Mouse (Mus musculus): ENCODE data around the gene Nanos3.

Nanos3 gene

DNA sequence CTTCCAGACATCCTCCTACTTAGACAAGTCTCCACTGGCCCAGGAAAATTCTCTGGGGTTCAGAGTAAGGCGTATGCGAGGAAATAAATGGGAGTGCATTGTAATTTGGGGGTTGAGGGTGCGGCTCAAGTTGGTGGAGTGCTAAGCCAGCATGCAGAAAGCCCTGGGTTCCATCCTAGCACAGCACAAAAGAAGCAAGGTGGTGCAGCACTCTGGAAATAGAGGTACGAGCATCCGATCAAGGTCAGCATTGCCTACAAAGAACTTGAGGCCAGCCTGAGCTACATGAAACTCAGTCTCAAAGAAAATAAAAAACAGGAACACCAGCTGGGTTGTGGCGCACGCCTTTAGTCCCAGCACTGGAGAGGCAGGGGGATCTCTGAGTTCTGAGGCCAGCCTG, at the start of gene Nanos3:
TSS of gene Nanos3 (minus strand) at position 101 of the 400 bp plus-strand sequence.
- DNase-seq (ENCODE audit: low read depth) = no peak

DNA sequence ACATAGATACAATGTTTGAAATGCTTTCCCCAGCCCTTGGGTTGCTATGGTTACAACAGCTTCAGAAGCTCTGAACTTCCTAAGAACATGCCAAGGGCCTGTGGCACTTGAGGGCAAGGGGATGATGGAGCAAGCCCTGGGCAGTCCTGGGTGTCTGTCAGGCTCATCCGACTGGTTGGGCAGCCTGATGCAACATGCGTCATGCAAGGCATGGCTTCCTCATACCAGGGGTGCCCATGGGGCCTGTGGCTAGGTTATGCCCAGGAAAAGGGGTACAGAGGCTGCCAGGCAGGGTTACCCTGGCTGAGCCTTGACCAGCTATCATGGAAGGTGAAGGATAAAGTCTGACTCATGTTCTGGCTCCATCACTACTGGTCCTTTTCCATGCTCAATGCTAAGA, 48.0 kb upstream of the Nanos3 start:
- no peak for DNase-seq (ENCODE audit: low read depth)

DNA sequence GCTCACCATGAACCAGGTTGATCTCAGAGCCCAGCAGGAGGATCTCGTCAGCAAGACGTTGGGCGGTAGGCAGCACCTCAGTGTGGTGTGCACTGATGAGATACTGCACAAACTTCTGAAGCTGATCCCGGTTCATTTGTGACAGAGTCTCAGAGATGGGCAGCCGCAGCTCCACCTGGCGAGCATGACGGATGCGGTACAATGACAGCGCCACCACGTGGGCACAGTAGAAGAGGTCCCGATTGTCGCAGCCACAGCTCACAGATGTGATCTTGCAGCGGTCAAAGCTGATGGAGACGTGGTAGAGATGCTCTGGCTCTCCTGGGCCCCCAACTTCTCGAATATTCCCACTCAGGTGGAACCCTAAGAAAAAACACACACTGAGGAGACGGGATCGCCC, 45.7 kb upstream of the Nanos3 start:
- DNase-seq (ENCODE audit: low read depth) = no peak

DNA sequence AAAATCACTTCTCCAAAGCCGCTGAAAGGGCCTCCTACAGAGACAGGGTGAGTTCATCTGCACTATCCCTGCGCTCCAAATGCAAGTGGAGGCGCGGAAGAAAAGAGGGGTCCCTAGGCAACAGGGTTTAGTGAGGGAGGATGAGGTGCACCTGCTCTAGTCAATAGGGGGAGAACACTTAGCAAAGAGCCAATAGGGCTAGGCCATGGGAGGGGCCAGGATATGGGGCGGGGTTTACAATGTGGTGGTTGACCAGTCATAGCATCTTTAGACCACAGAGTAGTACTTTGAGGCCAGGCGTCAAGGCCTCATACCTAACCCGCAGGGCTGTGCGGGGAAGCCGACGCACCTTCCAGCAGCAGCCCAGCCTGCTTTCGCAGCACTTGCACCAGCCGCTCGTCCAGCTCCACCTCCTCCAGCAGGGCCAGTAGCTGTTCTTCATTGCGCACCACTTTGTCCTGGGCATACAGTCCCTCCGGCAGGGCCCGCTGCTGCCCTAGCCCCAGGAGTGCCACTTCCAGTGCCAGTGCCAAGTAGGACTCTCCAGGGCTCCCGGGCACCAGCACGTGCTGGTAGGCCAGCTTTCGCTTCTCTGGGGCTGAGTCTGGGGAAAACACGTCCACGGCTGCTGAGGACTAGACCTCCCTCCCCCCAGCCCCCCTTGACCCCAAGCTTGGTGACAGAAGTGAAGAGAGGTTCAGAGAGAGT, 38.5 kb upstream of the Nanos3 start:
- no peak for DNase-seq (ENCODE audit: low read depth)

DNA sequence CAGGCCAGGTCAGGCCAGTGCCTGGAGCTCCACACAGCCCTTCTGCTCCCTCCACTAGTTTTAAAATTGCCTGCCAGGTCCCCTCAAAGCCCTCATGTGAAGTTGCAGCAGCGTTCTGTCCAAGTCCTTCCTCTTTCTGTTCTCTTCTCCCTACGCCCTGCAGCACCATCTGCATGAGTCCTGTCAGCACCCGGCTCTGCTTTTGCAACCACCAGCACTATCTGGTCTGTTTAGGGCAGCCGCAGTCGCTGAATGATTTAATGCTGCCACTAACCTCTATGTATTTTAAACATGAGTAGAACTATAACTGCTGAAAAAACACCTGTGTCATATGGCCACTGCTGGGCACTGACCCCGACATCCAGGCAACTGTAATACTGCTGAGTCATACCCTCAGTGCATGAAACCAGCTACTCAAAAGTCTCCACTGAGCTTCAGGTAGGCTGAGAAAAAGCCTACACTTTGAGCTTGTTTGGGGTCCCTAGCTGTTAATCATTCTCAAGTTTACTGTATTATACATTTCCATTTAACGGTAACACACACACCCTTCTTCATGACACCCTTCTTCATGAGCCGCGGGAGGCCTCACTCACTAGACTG, 37.6 kb upstream of the Nanos3 start:
- no peak for DNase-seq (ENCODE audit: low read depth)

DNA sequence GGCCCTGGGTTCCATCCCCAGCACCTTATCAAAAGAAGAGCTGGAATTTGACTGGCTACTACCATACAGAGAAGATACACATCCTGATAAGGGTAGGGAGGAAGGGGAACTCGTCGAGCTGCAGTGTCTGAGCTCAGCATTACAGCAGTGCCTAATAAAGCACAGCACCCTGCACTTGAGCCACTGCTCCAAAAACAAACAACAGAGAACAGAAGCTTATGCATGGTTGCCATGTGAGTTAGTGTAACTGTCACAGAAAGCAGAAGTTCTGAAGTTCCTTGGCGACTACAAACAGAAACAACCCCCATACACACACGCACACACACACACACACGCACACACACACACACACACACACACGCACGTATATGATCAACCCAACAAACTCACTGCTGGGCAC, 35.1 kb upstream of the Nanos3 start:
- DNase-seq (ENCODE audit: low read depth) = no peak

DNA sequence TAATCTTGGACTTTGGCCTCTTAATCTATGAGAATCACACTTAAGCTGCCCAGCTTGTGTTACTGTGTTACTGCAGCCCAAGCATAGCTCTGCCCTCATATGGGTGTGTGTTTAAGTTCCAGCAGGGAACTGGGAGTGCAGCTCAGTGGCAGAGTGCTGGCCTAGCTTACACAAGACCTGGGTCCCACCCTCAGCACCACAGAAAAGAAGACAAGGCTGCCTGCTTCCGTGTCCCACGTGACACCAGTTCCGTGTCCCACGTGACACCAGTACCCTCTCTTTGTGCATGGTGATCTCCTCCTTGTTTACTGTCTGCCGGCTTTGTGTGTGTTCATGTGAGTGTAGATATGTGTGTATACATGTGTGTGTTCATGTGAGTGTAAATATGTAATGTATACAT, 33.1 kb upstream of the Nanos3 start:
- DNase-seq (ENCODE audit: low read depth) = no peak

DNA sequence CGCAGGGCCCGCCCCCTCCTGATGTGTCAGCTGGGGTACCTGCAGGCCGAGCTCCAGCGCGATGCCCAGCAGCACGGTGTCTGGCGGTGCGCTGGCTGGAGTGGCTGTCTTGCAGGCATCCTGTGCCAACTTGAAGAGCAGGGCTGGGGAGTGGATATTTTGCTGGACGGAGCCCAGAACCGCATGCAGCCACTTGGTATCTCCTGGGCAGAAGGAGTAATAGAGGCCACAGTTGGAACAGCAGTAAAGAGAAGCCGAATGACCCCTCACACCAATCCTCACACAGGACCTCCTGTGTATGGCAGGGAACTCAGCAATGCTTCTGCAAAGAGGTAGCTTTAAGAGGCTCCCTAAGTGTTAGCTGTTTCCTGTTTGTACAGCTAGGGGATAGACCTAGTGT, 32.2 kb upstream of the Nanos3 start:
- no peak for DNase-seq (ENCODE audit: low read depth)

DNA sequence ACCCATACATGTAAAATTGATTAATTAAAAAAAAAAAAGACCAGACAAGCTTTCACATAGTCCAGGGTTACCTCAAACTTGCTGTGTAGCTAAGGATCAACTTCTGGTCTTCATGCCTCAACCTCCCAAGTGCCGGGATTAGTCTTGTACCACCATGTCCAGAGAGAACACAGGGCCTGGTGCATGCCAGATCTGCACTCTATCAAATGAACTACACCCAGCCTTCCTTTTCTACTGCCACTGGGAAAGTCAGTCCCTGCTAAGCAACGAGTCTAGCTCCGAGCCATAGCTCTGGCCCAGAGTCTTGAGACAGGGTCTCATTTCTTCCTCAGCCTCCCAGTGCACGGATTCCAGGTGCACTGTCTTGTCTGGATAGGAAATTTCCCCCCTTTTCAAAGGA, 28.3 kb upstream of the Nanos3 start:
- DNase-seq (ENCODE audit: low read depth) = no peak

DNA sequence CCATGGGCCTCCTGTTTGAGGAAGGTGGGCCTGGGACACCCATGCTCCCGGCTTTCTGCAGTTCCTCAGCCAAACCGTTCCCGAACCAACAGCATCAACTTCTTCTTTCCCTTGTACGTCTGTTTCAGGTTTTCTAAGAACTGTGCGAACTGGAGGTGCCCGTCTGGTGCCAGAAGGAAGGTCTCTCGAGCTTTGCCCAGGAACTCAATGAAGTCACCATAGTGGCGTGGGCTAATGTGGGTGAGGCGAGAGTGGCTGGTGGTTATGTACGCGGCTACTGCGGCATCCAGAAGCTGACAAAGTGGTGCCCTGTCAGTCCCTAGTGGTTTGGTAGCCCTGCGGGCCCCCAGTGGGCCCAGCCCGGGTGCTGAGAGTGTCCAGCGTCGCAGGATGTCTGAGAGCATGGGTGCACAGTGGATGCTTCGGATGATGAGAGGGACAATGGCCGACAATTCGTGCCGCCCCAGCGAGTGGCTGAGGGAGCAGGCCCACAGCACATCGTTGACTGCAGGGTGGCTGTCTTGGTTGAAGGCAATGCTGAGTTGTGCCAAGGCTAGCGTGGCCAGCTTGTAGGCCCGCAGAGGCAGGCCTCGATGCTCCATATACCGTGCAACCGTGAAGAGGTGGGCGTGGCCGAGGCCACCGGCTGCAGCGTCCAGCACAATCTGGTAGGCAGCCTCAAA, 27.0 kb upstream of the Nanos3 start:
- no peak for DNase-seq (ENCODE audit: low read depth)

DNA sequence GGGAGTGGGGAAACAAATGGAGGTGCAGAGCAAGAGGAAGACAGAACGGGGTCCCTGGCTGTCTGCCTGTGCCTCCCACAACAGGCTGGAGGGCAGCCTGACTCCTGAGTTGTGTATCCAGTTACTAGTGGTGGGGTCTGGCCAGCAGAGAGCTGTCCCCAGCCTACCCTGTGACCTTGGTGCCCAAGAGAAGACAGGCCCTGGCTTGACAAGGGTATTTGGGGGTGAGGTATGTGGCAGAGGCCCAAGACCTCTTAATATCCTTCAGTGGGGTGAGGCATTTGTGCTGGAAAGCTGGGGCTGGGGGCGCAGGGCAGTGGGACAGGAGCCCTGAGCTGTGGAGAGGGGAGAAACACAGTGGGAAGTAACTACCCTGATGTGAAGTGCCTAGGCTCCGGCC, 26.2 kb upstream of the Nanos3 start:
- no peak for DNase-seq (ENCODE audit: low read depth)

DNA sequence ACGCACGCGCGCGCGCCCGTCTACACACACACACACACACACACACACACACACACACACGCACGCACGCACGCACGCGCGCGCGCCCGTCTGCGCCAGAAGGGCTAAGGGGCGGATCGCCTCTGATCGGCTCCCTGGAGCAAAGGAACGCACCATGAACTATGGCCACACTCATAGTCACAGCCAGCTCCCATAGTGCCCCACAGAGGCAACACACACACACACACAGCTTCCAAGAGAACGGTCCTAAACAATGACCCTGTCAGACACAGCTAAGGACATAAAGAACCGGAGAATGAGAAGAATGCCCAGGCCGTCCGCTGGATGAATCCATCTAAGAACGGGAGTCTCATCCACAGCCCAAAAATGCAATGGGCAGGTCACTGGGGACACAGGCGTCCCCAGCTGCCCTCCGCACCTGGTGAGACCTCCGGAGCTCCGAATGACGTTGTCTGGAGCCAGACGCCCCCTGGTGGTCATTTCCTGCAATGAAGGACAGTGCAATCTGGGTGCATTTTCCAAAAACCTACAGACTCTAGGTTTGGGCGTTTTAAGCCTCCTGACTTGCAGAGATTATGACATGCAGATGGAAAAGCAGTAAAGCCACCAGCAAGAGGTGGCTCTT, 25.3 kb upstream of the Nanos3 start:
- peak; percentile 88 for DNase-seq (ENCODE audit: low read depth)

DNA sequence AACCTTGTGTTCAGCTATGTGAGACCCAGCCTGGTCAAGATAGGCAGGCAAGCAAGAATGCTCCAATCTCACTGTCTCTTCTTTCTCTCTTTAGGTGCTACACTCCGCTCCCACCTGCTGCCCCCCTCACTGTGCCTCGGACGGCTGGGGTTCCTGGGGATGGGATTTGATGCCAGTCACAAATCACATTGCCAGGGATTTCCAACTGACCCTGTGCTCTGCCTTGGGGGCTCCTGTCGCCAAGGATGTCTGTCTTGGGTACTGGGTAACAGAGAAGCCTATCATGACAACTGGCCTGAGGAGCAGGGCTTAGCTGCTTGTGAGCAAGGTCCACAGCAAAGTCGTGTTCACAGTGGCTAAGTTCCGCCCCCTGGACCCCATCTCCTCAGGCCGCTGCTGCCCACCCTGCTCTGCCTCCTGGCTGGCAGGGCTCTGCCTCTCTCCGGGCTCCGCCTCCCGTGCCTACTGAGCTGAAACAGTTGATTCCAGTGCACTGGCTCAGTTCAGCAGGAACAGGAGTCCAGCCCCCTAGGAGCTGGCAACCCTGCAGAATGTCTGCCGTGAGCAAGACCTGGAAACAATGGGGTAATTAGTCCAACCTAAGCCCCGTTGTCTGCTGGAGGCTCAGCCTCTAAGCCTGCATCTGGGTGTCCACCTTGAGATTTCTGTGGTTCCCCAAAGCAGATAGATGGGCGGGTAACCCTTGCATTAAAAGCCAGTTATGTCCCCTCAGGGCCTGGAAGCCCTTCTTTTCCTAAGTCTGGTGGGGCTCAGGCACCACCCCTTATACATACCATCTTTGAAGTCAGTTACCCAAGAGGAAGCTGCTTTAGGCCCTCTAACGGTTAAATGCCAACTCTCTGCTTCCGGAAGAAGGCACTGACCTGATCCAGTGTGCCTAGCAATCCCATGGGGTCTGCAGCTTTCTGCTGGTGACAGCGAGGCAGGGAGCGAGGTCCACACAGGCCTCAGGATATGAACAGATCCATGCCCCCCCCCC, 23.7 kb upstream of the Nanos3 start:
- DNase-seq (ENCODE audit: low read depth) = no peak

DNA sequence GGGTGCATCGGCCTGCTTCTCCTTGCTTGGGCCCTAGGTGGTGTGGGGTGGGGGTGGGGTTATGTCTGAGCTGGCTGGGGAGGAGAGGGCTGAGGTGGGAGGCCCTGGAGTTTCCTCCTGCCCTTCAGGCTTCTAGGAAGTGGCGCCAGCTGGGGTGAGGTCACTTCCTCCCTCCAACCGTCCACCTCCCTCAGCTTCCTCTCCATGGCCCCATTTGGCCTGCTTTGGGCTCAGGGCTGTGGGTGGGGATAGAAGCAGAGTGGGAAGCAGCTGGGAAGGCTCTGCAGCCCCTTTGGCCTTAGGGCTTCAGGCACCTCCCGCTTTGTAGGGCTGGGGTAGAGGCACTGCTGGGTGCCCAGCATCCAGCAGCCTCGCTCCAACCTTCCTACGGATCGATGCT, 22.8 kb upstream of the Nanos3 start:
- DNase-seq (ENCODE audit: low read depth) = peak; percentile 39

DNA sequence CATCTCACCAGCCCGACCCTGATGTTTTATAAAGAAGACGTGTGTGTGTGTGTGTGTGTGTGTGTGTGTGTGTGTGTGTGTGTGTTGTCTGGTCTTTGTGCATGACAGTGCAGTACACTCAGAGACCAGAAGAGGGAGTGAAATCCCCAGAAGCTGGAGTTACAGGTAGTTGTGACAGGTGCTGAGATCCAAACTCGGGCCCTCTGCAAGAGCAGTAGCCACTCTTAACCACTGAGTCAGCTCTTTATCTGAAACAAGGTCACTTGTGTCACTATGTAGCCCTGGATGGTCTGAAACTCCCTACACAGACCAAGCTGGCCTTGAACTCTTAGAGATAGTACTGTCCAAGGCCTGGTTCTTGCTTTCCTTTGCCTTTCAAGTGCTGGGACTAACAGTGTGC, 21.6 kb upstream of the Nanos3 start:
- DNase-seq (ENCODE audit: low read depth) = no peak

DNA sequence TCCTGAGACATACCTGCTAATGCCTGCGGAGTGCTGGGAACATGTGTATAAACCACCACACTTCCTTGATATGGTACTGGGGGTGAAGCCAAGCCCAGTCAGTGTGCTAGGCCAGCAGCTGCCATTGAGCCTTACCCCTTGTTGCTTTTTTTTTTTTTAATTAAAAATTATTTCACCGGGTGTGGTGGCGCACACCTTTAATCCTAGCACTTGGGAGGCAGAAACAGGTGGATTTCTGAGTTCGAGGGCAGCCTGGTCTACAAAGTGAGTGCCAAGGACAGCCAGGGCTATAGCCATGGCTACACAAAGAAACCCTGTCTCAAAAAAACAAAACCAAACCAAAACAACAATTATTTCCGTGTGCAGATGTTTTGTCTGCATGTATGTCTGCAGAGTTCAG, 20.1 kb upstream of the Nanos3 start:
- no peak for DNase-seq (ENCODE audit: low read depth)

DNA sequence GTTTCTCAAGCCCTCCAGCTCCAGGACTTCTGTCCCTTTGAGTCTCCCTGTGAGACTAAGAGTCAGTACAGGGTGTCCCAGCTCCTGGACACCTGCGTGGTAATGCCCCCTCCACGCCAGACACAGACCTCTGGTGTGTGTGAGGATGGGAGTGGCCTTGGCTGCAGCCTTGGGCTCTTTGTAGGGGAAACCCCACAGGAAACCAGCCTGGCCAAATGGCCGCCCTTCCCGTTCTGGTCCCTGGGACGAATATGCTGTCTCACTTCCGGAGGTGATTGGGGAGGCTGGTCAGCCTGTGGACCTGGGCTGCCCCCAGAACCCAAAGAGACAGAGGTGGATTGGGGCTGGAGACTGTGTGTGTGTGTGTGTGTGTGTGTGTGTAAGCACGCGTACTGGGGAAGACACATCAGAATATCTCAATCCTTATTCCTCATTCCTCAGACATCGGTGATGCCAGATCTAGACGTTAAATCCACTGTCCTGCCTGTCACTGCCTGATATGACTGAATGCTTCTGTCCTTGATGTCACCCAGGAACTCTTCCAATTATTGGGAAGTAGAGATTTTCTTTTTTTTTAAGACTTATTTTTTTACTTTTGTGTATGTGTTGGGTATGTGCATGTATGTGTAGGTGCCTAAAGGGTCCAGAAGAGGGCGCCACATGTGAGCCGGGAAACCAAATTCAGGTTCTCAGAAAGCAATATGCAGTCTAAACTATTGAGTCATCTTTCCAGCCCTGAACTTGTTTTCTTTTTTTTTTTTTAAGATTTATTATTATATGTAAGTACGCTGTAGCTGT, 19.2 kb upstream of the Nanos3 start:
- peak; percentile 74 for DNase-seq (ENCODE audit: low read depth)

DNA sequence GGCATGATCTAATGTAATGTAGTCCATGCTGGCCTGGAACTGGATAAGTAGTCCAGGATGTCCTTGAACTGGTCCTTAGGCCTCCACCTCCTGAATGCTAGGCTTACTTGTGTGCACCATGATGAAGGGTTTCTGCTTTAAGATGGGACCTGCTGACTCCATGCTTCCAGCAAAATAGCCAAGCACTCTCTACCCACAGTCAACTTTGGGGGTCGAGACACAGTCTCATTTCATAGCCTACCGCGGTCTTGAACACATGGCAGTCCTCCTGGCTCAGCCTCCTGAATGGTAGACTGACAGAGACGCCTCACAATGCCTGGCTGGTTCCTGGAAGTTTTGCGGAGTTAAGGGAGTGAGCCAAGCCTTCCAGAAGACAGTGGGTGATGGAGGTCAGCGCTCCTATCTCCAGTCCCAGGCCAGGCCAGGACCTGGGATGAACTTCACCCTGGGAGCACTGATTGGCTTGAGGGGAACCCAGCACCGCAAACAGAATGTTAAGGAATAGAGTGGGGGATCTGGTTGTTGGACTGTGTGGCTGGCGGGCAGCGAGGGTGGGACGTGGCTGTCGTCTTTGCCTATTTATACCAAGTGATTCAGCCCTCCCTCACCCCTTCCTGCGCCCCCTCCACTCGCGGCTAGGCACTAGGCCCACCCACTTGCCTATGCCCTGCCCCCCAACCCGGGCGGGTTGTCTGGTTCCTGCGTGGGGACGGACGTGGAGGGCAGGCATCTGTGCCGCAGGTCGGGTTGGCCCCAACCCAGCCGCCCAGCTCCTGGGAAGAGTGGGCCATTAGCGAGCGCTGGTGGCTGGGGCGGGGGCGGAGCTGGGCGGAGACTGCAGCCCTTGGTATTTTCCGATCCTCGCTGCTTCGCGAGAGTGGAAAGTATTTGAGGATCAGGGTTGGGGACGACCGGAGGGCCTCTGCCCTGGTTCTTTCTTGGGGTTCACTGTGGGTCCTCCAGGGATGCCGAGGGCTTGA, 18.2 kb upstream of the Nanos3 start:
- peak; percentile 85 for DNase-seq (ENCODE audit: low read depth)

DNA sequence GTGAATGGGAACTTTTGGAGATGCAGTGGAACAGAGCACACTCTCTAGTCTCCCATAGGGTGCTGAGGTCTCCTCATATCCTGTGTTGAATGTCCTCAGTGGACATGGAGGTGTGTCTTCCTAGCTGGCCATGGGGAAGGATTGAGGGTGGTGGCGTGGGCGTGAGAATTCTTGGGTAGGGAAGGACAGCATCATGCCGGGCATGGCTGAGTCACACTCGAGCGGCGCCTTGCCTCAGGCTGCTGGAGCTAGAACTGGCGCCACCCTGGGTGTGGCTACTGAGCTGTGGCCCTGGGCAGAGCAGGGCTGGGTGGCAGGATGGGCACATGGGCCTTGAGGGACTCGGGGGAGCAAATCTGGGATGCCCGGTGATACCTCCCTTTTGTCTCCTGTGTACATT, 17.4 kb upstream of the Nanos3 start:
- DNase-seq (ENCODE audit: low read depth) = peak; percentile 87
